Mouse (Mus musculus) intestine, embryonic 16.5 days (tissue): Measurements from ENCODE around the gene Zfp13. TPM values are rescaled to one million over a fixed set of nuclear protein-coding genes. Genes with fewer than 3 reads are reported as not detected.

Experiments used
- ATAC-seq: fragments of 200-750 bp; cut with Nextera tagmentation; 2 replicates; pipeline ENCODE4 v1.8.0; 2017; ENCODE audit warnings: moderate TSS enrichment, moderate library complexity
- H3K27ac ChIP-seq: fragments of 300-500 bp; sonication (generic); 2 replicates; pipeline ENCODE4 v1.5.1; 2014; ENCODE audit warnings: mild to moderate bottlenecking, low read length
- H3K27me3 ChIP-seq: fragments of 300-500 bp; sonication (generic); replicated peaks from 2 replicates; pipeline ENCODE4 v1.6.1; 2014; ENCODE audit warnings: low read length, control low read depth, mixed read lengths; ENCODE audit not compliant: control insufficient read depth, insufficient read depth
- H3K36me3 ChIP-seq: fragments of 300-500 bp; sonication (generic); 2 replicates; pipeline ENCODE4 v1.6.1; 2014; ENCODE audit warnings: low read length, control low read depth; ENCODE audit not compliant: control insufficient read depth, insufficient read depth
- H3K4me1 ChIP-seq: fragments of 300-500 bp; sonication (generic); 2 replicates; pipeline ENCODE4 v1.6.1; 2014; ENCODE audit warnings: low read length, control low read depth, mixed read lengths; ENCODE audit not compliant: control insufficient read depth, insufficient read depth
- H3K4me2 ChIP-seq: fragments of 300-500 bp; sonication (generic); 2 replicates; pipeline ENCODE4 v1.6.1; 2014; ENCODE audit warnings: low read depth, low read length, control low read depth
- H3K4me3 ChIP-seq: fragments of 300-500 bp; sonication (generic); 2 replicates; pipeline ENCODE4 v1.5.1; 2014; ENCODE audit warnings: mild to moderate bottlenecking, low read length
- H3K9ac ChIP-seq: fragments of 300-500 bp; sonication (generic); 2 replicates; pipeline ENCODE4 v1.6.1; 2014; ENCODE audit warnings: low read depth, low read length
- H3K9me3 ChIP-seq: fragments of 300-500 bp; sonication (generic); 2 replicates; pipeline ENCODE4 v1.6.1; 2016; ENCODE audit warnings: low read length, control low read depth; ENCODE audit not compliant: control insufficient read depth
- WGBS: fragments of 180-500 bp; shearing (Covaris S2); extraction: QIAGEN DNeasy Blood & Tissue Kit; methylation state at CpG from one replicate; pipeline ENCODE4 v1.1.7; 2014; 5-methylcytosine and 5-hydroxymethylcytosine counted together
- polyA plus RNA-seq: library from polyadenylated mRNA; unstranded; fragments of >200 nt; fragmentation: Nextera tagmentation; extraction: Ambion mirVana; gene quantifications from 2 replicates; pipeline ENCODE4 v1.2.1, GENCODE M21; 2015

Zfp13 gene
- polyA plus RNA-seq, 1 experiment from 2014 or later = 8.8 TPM

DNA sequence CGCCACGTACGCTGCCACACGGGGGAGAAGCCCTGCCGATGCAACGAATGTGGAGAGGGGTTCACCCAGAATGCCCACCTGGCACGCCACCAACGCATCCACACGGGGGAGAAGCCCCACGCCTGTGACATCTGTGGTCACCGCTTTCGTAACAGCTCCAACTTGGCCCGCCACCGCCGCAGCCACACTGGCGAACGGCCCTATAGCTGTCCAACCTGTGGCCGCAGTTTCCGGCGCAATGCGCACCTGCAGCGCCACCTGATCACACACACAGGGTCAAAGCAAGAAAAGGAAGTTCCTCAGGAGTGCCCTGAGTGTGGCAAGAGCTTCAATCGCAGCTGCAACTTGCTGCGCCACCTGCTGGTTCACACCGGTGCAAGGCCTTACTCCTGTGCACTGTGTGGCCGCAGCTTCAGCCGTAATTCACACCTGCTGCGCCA, 11.1 kb upstream of the Zfp13 start:
- Histone ChIP-seq H3K27me3 (no peaks in the 10 kb centered on the region), H3K4me1 (no peaks in the 10 kb centered on the region), H3K4me3 (no peak overlapping the region), H3K9ac (no peak overlapping the region), H3K4me2 (no peak overlapping the region), H3K9me3 (no peaks in the 10 kb centered on the region), H3K27ac (no peak overlapping the region), H3K36me3 (no peaks in the 10 kb centered on the region)
- peak; percentile 76 for ATAC-seq
- 78% methylated on average over 28 of the region's 28 CpGs for WGBS

DNA sequence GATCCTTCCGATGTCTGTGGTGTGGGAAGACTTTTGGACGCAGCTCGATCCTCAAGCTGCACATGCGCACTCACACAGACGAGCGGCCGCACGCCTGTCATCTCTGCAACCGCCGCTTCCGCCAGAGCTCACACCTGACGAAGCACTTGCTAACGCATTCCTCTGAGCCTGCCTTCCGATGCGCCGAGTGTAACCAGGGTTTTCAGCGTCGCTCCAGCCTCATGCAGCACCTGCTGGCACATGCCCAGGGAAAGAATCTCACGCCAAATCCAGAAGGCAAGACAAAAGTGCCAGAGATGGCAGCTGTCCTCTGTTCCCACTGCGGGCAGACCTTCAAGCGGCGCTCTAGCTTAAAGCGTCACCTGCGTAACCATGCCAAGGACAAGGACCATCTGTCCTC, 10.3 kb upstream of the Zfp13 start:
- WGBS = 94% methylated on average over 24 of the region's 24 CpGs
- H3K4me3 ChIP-seq = no peak overlapping the region

DNA sequence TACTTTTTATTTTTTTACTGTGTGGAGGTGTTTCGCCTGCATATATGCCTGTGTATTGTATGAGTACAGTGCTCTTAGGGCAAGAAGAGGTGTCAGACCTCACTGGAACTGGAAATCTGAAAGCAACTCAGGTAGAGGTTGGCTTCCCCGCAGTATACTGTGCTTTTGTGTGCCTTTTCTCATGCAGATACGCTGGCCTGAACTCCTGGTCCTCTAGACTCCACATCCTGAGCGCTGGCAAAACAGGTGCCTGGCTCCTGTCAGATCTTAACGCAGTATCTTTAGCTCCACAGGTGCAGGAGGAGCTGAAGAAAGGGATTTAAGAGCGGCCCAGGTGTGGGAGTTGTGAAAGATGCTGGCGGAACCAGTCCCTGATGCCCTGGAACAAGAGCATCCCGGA, 5.9 kb upstream of the Zfp13 start:
- WGBS = 83% methylated on average over 8 of the region's 8 CpGs
- Histone ChIP-seq H3K4me3 (no peak overlapping the region), H3K36me3 (no peaks in the 10 kb centered on the region), H3K9me3 (no peaks in the 10 kb centered on the region), H3K4me1 (no peaks in the 10 kb centered on the region), H3K27ac (no peak overlapping the region), H3K9ac (no peak overlapping the region), H3K4me2 (no peak overlapping the region), H3K27me3 (no peaks in the 10 kb centered on the region)
- ATAC-seq = no peak

More for the DNA sequence above, 10.3 kb upstream of the Zfp13 start:
- H3K9ac ChIP-seq = no peak overlapping the region
- no peaks in the 10 kb centered on the region for H3K9me3 ChIP-seq
- no peak overlapping the region for H3K27ac ChIP-seq
- no peak for ATAC-seq
- no peaks in the 10 kb centered on the region for H3K27me3 ChIP-seq
- no peaks in the 10 kb centered on the region for H3K4me1 ChIP-seq
- no peak overlapping the region for H3K4me2 ChIP-seq
- no peaks in the 10 kb centered on the region for H3K36me3 ChIP-seq

DNA sequence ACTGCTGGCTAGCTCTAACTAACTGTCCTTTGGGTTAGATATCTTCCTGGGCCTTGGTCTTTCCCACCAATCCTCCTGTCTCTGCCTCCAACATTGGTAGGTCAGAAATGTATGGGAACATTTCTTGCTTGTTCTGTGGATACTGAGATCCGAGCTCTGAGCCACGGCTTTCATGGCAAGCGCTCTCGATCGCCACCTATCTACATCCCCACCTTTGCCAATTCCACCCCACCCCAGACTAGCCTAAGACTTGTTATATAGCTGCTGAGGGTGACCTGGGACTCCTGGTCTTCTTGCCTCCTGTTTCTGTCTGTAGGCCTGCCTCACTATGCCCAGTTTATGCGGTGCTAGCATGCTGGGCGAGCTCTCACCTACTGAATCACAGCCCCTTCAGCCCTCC, 5.1 kb upstream of the Zfp13 start:
- Histone ChIP-seq H3K4me2 (no peak overlapping the region), H3K36me3 (no peaks in the 10 kb centered on the region), H3K27ac (no peak overlapping the region), H3K9me3 (no peaks in the 10 kb centered on the region), H3K27me3 (no peaks in the 10 kb centered on the region), H3K9ac (no peak overlapping the region), H3K4me3 (no peak overlapping the region), H3K4me1 (peaks cover 5% of the 10 kb centered on the region; the same call in 1 of the 2 replicates)
- no peak for ATAC-seq
- WGBS = 87% methylated on average over 7 of the region's 7 CpGs

DNA sequence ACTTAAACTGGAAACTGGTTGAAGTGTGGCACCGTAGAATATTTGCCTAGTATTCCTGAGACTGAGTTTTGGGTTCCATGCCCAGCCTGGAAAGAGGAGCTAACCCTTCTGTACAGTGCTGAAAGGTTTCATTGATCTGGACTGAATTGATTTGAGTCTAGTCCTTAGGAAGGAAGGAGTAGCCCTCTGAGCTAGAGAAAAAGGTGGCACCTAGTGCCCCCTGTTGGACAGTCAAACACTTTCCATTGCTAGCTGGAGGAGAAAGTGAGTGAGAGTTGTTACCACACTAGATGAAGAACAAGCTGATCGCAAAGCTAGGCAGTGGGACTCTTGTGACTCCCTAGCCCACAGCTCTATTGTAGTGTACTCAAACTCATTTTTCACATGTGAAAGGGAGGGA, 4.3 kb upstream of the Zfp13 start:
- 76% methylated on average over 2 of the region's 2 CpGs for WGBS
- Histone ChIP-seq H3K4me3 (no peak overlapping the region), H3K27ac (no peak overlapping the region), H3K27me3 (no peaks in the 10 kb centered on the region), H3K9me3 (no peaks in the 10 kb centered on the region), H3K4me1 (peaks cover 7% of the 10 kb centered on the region), H3K36me3 (no peaks in the 10 kb centered on the region), H3K9ac (no peak overlapping the region), H3K4me2 (no peak overlapping the region)
- no peak for ATAC-seq

DNA sequence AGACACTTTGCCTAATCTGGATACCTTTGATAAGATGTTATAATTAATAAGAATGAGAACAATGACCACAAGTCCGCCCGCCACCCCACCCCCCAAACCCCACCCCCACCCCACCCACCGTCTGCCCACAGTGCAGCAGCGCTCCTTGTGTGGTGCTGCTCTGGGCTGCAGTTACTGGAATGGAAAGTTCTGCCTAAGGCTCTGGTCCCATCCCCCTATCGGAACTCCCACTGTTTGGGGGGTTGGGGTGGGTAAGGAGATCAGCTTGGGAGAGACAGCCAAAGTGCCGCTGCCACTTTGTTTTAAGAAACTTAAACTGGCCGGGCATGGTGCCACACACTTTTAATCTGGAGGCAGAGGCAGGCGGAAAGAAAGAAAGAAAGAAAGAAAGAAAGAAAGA, 3.8 kb upstream of the Zfp13 start:
- WGBS = 34% methylated on average over 8 of the region's 8 CpGs
- no peak overlapping the region for H3K4me2 ChIP-seq
- H3K4me3 ChIP-seq = no peak overlapping the region
- ATAC-seq = no peak
- H3K36me3 ChIP-seq = no peaks in the 10 kb centered on the region
- H3K27me3 ChIP-seq = no peaks in the 10 kb centered on the region
- H3K4me1 ChIP-seq = peaks cover 9% of the 10 kb centered on the region
- no peak overlapping the region for H3K27ac ChIP-seq
- no peaks in the 10 kb centered on the region for H3K9me3 ChIP-seq
- no peak overlapping the region for H3K9ac ChIP-seq

DNA sequence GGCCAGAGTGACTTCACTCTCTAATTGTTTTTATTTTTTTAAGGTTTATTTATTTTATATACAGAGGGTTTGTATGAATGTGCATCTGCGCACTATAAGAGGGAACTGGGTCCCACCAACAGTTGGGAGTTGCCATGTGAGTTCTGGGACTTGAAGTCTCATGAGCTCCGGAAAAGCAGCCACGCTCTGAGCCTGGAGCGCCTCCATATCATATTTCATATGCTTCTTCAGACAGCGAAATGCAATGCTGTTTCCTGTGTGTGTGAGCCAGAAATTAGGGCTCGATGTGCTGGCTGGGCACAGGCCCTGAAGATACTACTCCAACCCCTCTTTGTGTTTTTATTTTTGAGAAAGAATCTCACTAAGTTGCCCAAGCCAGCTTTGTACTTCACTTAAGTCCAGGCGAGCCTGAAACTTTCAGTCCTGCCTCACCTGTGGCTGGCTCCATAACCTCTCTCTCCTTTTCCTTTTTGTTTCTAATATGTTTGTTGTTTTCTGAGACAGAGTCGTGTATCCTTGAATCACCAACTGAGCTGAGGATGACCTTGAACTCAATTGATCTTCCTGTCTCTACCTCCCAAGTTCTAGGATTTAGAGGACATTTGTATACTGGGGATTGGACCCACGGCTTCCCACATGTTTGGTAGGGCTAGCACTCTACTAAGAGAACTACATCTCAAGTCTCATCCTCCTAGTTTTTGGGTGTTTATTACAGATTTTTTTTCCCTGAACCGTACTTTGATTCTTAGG, 2.7 kb upstream of the Zfp13 start:
- Histone ChIP-seq H3K4me1 (peaks cover 9% of the 10 kb centered on the region), H3K36me3 (no peaks in the 10 kb centered on the region), H3K9ac (no peak overlapping the region), H3K27ac (no peak overlapping the region), H3K4me3 (no peak overlapping the region), H3K27me3 (no peaks in the 10 kb centered on the region), H3K4me2 (no peak overlapping the region), H3K9me3 (no peaks in the 10 kb centered on the region)
- 47% methylated on average over 10 of the region's 10 CpGs for WGBS
- ATAC-seq = no peak

DNA sequence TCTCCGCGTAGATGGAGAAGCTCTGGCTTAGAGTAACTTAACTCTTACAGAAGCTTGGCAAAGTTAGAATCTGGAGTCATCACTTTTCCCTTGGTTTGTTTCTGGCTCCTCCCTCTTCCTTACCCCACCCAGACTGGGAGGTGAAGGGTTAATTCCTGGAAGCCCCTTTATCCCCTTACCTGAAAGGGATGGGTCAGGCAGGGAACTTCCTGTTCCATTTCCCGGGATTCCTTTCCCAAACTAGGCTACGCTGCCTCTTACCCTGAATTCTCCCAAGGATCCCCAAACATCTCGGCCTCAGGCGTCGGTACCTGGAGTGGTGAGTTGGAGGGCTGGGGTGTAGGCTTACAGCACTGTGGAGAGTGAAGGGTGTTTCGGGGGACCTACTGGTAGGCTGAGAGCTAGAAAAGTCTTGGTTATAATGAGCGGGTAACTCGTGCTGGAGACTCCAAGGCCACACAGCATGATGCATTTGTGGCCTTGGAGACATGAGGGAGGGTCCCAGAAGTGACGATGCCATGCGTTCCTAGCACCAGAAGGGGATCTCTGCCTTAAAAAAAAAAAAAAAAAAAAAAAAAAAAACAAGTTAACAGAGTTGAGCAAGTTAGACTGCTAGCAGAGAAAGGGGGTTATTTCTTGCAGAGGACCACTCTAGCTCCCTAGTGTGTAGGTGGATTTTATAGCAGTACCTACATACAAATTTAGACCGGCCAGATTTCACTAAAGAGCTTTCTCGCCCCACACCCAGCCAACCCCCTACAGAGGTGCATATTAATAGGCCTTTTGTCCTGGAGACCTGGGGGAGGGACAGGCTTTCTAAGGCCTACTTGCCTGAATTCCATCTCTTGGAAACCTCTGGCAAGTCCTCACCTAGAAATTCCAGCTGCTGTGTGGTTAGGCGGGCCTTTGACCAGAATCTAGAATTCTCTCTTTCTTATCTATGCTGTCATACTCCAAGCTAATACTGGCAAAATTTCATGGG, 1.6 kb upstream of the Zfp13 start, which contains the start of gene Zscan10:
Gene Zscan10 (plus strand): TSS at position 216 of the 982 bp plus-strand sequence.
- peak within 1 kb of the TSS; percentile 56; the same call in 1 of the 2 replicates for H3K4me3 ChIP-seq
- H3K9ac ChIP-seq = no peak within 1 kb of the TSS; the same call in 1 of the 2 replicates
- no peaks in the 10 kb centered on the region for H3K27me3 ChIP-seq
- H3K9me3 ChIP-seq = no peaks in the 10 kb centered on the region
- 60% methylated on average over 15 of the region's 15 CpGs for WGBS
- H3K4me2 ChIP-seq = peak within 1 kb of the TSS; percentile 87
- H3K27ac ChIP-seq = peak within 1 kb of the TSS; percentile 87; the same call in 1 of the 2 replicates
- no peak for ATAC-seq
- peaks cover 9% of the 10 kb centered on the region for H3K4me1 ChIP-seq
- H3K36me3 ChIP-seq = no peaks in the 10 kb centered on the region

DNA sequence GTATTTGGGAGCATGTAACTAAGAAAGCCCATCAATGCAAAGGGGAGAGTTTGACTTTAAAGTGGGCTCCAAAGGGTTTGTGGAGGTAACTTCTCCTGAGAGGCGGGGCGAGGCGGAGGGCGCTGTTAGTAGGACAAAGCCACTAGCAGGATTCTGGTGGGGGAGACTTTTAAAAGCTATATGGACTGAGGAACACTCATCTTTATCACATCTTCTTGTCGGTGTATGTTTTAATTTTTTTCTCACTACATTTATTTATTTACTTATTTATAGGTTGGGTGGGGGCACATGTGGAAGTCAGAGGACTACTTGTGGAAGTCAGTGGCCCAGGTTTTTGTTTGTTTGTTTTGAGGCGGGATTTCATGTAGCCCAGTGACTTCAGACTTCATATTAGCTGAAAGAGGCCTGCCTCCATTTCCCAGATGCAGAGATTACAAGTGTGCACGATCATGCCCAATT, 347 bp upstream of the Zfp13 start:
- ATAC-seq = 0 out of 2 replicates have a peak, but pooled peaks have one; percentile 12
- H3K36me3 ChIP-seq = no peaks in the 10 kb centered on the region
- no peaks in the 10 kb centered on the region for H3K27me3 ChIP-seq
- H3K9ac ChIP-seq = peak overlapping the region; percentile 78
- peaks cover 9% of the 10 kb centered on the region for H3K4me1 ChIP-seq
- WGBS = 28% methylated on average over 7 of the region's 7 CpGs
- H3K4me2 ChIP-seq = peak overlapping the region; percentile 87
- H3K27ac ChIP-seq = peak overlapping the region; percentile 87
- H3K4me3 ChIP-seq = peak overlapping the region; percentile 56
- no peaks in the 10 kb centered on the region for H3K9me3 ChIP-seq
